Mouse (Mus musculus) kidney, adult 2 months (tissue): ENCODE measurements at regions not wholly inside any gene's neighbourhood (a gene's known extent, or its start where the extent isn't known, plus 50 kb on each side); places are given as distances from the start of the nearest gene placed in this dataset.

Experiments
- CTCF ChIP-seq: fragments of 200-500 bp; conservative IDR thresholded peaks from 2 replicates; pipeline ENCODE4 v1.5.1; 2011; ENCODE audit warnings: low read depth, mild to moderate bottlenecking, control low read depth, low read length, moderate library complexity, mixed read lengths; ENCODE audit not compliant: insufficient read depth, insufficient read length
- POLR2A ChIP-seq: fragments of 200-500 bp; IDR thresholded peaks from one replicate; pipeline ENCODE4 v1.6.1; 2011; ENCODE audit warnings: low read depth, low read length, control low read depth

- TF ChIP-seq POLR2A (no peak), CTCF (no peak)
These were observed 510.9 kb upstream of the Nrp1 start for GRCm38 (mm10) chr8:127847332-127848018.
